Mouse (Mus musculus): ENCODE data around the gene Shc1.

DNA sequence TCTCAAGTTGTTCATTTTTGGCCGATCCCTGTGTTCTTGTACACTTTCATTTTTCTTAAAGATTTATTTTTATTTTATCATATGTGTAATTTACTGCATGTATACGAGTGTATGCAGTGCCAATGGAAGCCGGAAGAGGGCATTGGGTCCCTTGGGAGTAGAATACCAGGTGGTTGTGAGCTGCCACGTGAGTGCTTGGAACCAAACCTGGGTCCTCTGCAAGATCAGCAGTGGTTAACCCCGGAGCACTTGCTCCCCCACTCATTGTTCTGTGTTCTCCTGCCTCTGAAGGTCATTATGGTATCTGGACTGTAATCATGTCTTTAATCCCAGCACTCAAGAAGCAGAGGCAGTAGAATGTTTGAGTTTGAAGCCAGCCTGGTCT is 6.9 kb downstream of the Shc1 start:
- TF ChIP-seq POLR2A (IDR thresholded peaks at IDR 0.05; ENCODE audit: control insufficient read depth in 1 of 2, insufficient read depth in 1 of 2, low read depth in 1 of 2, low read length in 2 of 2, poor library complexity in 1 of 2) (no peak), ZNF384 (IDR thresholded peaks at IDR 0.05; ENCODE audit: low read depth, low read length) (no peak), MAFK (IDR thresholded peaks at IDR 0.05; ENCODE audit: borderline replicate concordance, low read depth, low read length) (no peak), CTCF (IDR thresholded peaks at IDR 0.05 in 2 of 3, conservative IDR thresholded peaks at IDR 0.05 in 1 of 3; ENCODE audit: control insufficient read depth in 1 of 3, insufficient read depth in 1 of 3, low read depth in 2 of 3, low read length in 3 of 3, poor library complexity in 1 of 3, severe bottlenecking in 1 of 3) (no peak), GATA1 (IDR thresholded peaks at IDR 0.05; ENCODE audit: low read depth, low read length) (no peak), TAL1 (IDR thresholded peaks at IDR 0.05; ENCODE audit: low read length) (no peak)

Data from MEL (cell line).